Comparison of ENCODE assay signal across 11 mouse cellular contexts in the genomic region with DNA sequence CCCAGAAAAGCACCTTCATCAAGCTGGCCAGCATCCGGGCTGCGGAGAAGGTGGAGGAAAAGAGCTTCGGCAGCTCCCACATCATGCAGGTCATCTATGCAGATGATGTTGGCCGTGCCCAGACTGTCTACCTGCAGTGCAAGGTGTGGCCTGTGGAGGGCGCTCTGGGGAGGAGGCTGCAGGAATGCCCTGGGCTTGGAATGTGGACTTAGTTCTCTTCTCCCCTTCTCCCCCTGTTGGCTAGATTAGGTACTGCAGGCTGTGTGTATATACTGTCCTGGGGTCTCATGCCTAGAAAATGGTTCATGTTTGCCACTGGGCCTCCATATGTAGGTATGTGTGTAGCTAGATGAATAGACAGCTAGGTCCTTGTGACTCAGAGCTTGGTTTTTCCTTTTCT. TPM values are rescaled to one million over a fixed set of nuclear protein-coding genes. Genes with fewer than 3 reads are reported as not detected.
DNase-seq lines count a peak whose midpoint lies in the region; ATAC-seq and TF ChIP-seq lines count a peak whose summit lies in the region.
"Had no signal": no experiment of that assay in that cellular context is flagged by ENCODE, and none has a peak within 500 bp of the region (broad histone marks: within the 10 kb centered on the region; RNA-seq: fewer than 3 reads in every experiment).

No protein-coding gene starts in this region.

- H3K27ac ChIP-seq in kidney, adult 2 months (ENCODE audit: insufficient read depth, low read depth, low read length) = no peak overlapping the region
- no peak overlapping the region for H3K27ac ChIP-seq in kidney, embryonic 16.5 days (ENCODE audit: low read length)
- no peak overlapping the region for H3K27ac ChIP-seq in ES-E14 (ENCODE audit: insufficient read depth, low read depth, low read length, poor library complexity, severe bottlenecking)
- H3K27ac ChIP-seq: embryonic facial prominence, embryonic 15.5 days; stomach, embryonic 15.5 days had no signal

- no peak overlapping the region for H3K4me2 ChIP-seq in kidney, embryonic 16.5 days (replicated peaks; ENCODE audit: low read depth, low read length)
- H3K4me2 ChIP-seq: embryonic facial prominence, embryonic 15.5 days; stomach, embryonic 15.5 days had no signal

- H3K9me3 ChIP-seq in kidney, embryonic 16.5 days (ENCODE audit: low read length) = peaks cover 4% of the 10 kb centered on the region; the same call in 1 of the 2 replicates
- H3K9me3 ChIP-seq in ES-E14 (ENCODE audit: control insufficient read depth, insufficient read depth, low read depth, low read length) = no peaks in the 10 kb centered on the region
- H3K9me3 ChIP-seq: embryonic facial prominence, embryonic 15.5 days; stomach, embryonic 15.5 days had no signal

- DNase-seq in kidney, adult 2 months = no peak
- DNase-seq in 3T3-L1 (ENCODE audit: low read depth, low spot score) (peak; percentile 66), ES-E14 (ENCODE audit: low read depth, low spot score) (peak; percentile 94)
- peak; percentile 74 for DNase-seq in induced T-regulatory cell, adult 2 months (ENCODE audit: low read depth)
- DNase-seq in cerebellum, adult 9-11 months = no peak
- no peak for DNase-seq in heart, adult 8-10 months (ENCODE audit: low spot score)

- H3K4me3 ChIP-seq in kidney, adult 2 months (ENCODE audit: insufficient read depth, low read depth, low read length) = no peak overlapping the region
- H3K4me3 ChIP-seq in kidney, embryonic 16.5 days (ENCODE audit: low read length) = no peak overlapping the region
- no peak overlapping the region for H3K4me3 ChIP-seq in ES-E14 (ENCODE audit: insufficient read depth in 1 of 2, low read depth in 1 of 2, low read length in 2 of 2, poor library complexity in 1 of 2, severe bottlenecking in 1 of 2)
- H3K4me3 ChIP-seq: embryonic facial prominence, embryonic 15.5 days; stomach, embryonic 15.5 days had no signal

- H3K27me3 ChIP-seq in kidney, adult 2 months (replicated peaks; ENCODE audit: control insufficient read depth, insufficient read depth, low read length) = no peaks in the 10 kb centered on the region
- no peaks in the 10 kb centered on the region for H3K27me3 ChIP-seq in kidney, embryonic 16.5 days (ENCODE audit: insufficient read depth, low read length)
- H3K27me3 ChIP-seq: stomach, embryonic 15.5 days had no signal

- no peak overlapping the region for H3K9ac ChIP-seq in kidney, embryonic 16.5 days (replicated peaks; ENCODE audit: low read length)
- H3K9ac ChIP-seq in ES-E14 (ENCODE audit: insufficient read depth, low read depth, low read length, poor library complexity, severe bottlenecking) = no peak overlapping the region
- H3K9ac ChIP-seq: embryonic facial prominence, embryonic 15.5 days; stomach, embryonic 15.5 days had no signal

- no peaks in the 10 kb centered on the region for H3K36me3 ChIP-seq in kidney, adult 2 months (ENCODE audit: control insufficient read depth, insufficient read depth, low read length)
- 0 out of 2 replicates have a peak, but pooled peaks cover 6% of the 10 kb centered on the region for H3K36me3 ChIP-seq in kidney, embryonic 16.5 days (ENCODE audit: insufficient read depth, low read length)
- H3K36me3 ChIP-seq in ES-E14 (ENCODE audit: control insufficient read depth, insufficient read depth, low read length, poor library complexity, severe bottlenecking) = no peaks in the 10 kb centered on the region
- H3K36me3 ChIP-seq: embryonic facial prominence, embryonic 15.5 days; stomach, embryonic 15.5 days had no signal

- TF ChIP-seq CTCF in kidney, adult 2 months (conservative IDR thresholded peaks at IDR 0.05; ENCODE audit: insufficient read depth, insufficient read length, low read depth, low read length) = peak; percentile 25; the same call in 1 of the 2 replicates

- no peak for ATAC-seq in kidney, embryonic 16.5 days (ENCODE audit: low FRiP score, low TSS enrichment)
- ATAC-seq in megakaryocyte, adult 5-6 weeks (ENCODE audit: poor library complexity, severe bottlenecking) = no peak

- WGBS in kidney, adult 2 months = 95% methylated on average over 5 of the region's 5 CpGs
- 92% methylated on average over 5 of the region's 5 CpGs for WGBS in kidney, embryonic 16.5 days

- no peak for TF ChIP-seq POLR2A in kidney, adult 2 months (IDR thresholded peaks at IDR 0.05; ENCODE audit: low read depth, low read length)

- in situ Hi-C loops in ES-E14 (cut with MboI; ENCODE audit: low sequenced_read_pairs in 2 of 2, unreplicated experiment in 2 of 2) = no loop called here

- no peaks in the 10 kb centered on the region; the same call in 1 of the 2 replicates for H3K4me1 ChIP-seq in kidney, adult 2 months (ENCODE audit: control insufficient read depth, insufficient read depth, low read length)
- 0 out of 2 replicates have a peak, but pooled peaks cover 4% of the 10 kb centered on the region for H3K4me1 ChIP-seq in kidney, embryonic 16.5 days (ENCODE audit: insufficient read depth, low read length)
- peaks cover 0 to 37% of the 10 kb centered on the region in 2 experiments; a peak in 2 of 4 replicates for H3K4me1 ChIP-seq in ES-E14 (ENCODE audit: control insufficient read depth in 2 of 2, insufficient read depth in 2 of 2, low read length in 2 of 2, poor library complexity in 1 of 2)

TF ChIP-seq in ES-E14, 5 proteins besides CTCF, POLR2A, EP300 and RAD21:
- TF ChIP-seq HCFC1 (IDR thresholded peaks at IDR 0.05; ENCODE audit: borderline replicate concordance, insufficient read depth, low read length) = peak; percentile 58; the same call in 1 of the 2 replicates
- no peak for TF ChIP-seq MAFK (IDR thresholded peaks at IDR 0.05; ENCODE audit: insufficient read depth, low read depth, low read length)
- 0 out of 2 replicates have a peak, but pooled peaks have one; percentile 26 for TF ChIP-seq ZNF384 (IDR thresholded peaks at IDR 0.05; ENCODE audit: low read depth, low read length)

RNA-seq across cellular contexts. Expression of a gene that starts 11.9 kb away (rescaled TPM):
- 88.9 and 103 TPM in 2 replicates for polyA plus RNA-seq in kidney, adult 2 months (2012; rRNA removed)
- polyA plus RNA-seq in kidney, embryonic 16.5 days (2015; fragmentation: Nextera tagmentation; extraction: Ambion mirVana) = 243 and 245 TPM in 2 replicates
- 168 and 195 TPM in 2 replicates for total RNA-seq in ES-E14 (2012; rRNA removed)
- 94.7 and 103 TPM in 2 replicates for total RNA-seq in megakaryocyte, adult 5-6 weeks (2015)
- total RNA-seq in megakaryocyte, adult 5-6 weeks (2017) = 105 and 117 TPM in 2 replicates
- 10 to 100 TPM; 73.1 to 88.1 (median 78.9) TPM for total RNA-seq in heart, adult 8-10 months (2022)

RNA-seq across cellular contexts. Expression of a gene that starts 20.8 kb away (rescaled TPM):
- 7.6 and 9.1 TPM in 2 replicates for polyA plus RNA-seq in kidney, adult 2 months (2012; rRNA removed)
- polyA plus RNA-seq in kidney, embryonic 16.5 days (2015; fragmentation: Nextera tagmentation; extraction: Ambion mirVana) = 15.9 and 18.5 TPM in 2 replicates
- 17.4 and 21.7 TPM in 2 replicates for total RNA-seq in ES-E14 (2012; rRNA removed)
- total RNA-seq in megakaryocyte, adult 5-6 weeks (2015) = 36.2 and 40.9 TPM in 2 replicates
- total RNA-seq in megakaryocyte, adult 5-6 weeks (2017) = 26.0 and 33.8 TPM in 2 replicates
- total RNA-seq in heart, adult 8-10 months (2022) = 1 to 10 TPM; 6.6 to 7.6 (median 6.9) TPM

RNA-seq across cellular contexts. Expression of a gene that starts 31.4 kb away (rescaled TPM):
- polyA plus RNA-seq in kidney, adult 2 months (2012; rRNA removed) = 18.4 and 19.9 TPM in 2 replicates
- 39.5 and 40.2 TPM in 2 replicates for polyA plus RNA-seq in kidney, embryonic 16.5 days (2015; fragmentation: Nextera tagmentation; extraction: Ambion mirVana)
- total RNA-seq in ES-E14 (2012; rRNA removed) = 74.7 and 89.7 TPM in 2 replicates
- 12.3 and 16.0 TPM in 2 replicates for total RNA-seq in megakaryocyte, adult 5-6 weeks (2015)
- 40.9 and 58.5 TPM in 2 replicates for total RNA-seq in megakaryocyte, adult 5-6 weeks (2017)
- 1 to 10 TPM; 5.4 to 6.9 (median 6.0) TPM for total RNA-seq in heart, adult 8-10 months (2022)

RNA-seq across cellular contexts. Expression of a gene that starts 31.4 kb away (rescaled TPM):
- 11.1 and 11.8 TPM in 2 replicates for polyA plus RNA-seq in kidney, adult 2 months (2012; rRNA removed)
- 19.3 and 20.2 TPM in 2 replicates for polyA plus RNA-seq in kidney, embryonic 16.5 days (2015; fragmentation: Nextera tagmentation; extraction: Ambion mirVana)
- 11.3 and 13.3 TPM in 2 replicates for total RNA-seq in ES-E14 (2012; rRNA removed)
- total RNA-seq in megakaryocyte, adult 5-6 weeks (2015) = 14.0 and 19.8 TPM in 2 replicates
- 11.2 and 15.2 TPM in 2 replicates for total RNA-seq in megakaryocyte, adult 5-6 weeks (2017)
- total RNA-seq in heart, adult 8-10 months (2022) = 1 to 10 TPM; 4.0 to 5.4 (median 4.6) TPM

RNA-seq across cellular contexts. Expression of a gene that starts 50.2 kb away (rescaled TPM):
- 0.52 and 0.96 TPM in 2 replicates for polyA plus RNA-seq in kidney, adult 2 months (2012; rRNA removed)
- 2.2 and 3.6 TPM in 2 replicates for polyA plus RNA-seq in kidney, embryonic 16.5 days (2015; fragmentation: Nextera tagmentation; extraction: Ambion mirVana)
- 2.2 and 5.1 TPM in 2 replicates for total RNA-seq in ES-E14 (2012; rRNA removed)
- not detected in 2 replicates for total RNA-seq in megakaryocyte, adult 5-6 weeks (2015)
- not detected in 2 replicates for total RNA-seq in megakaryocyte, adult 5-6 weeks (2017)
- not detected for total RNA-seq in heart, adult 8-10 months (2022)
- polyA plus RNA-seq: liver, embryonic 16.5 days had no signal

Comparison
In these comparisons a context has a peak if more than half of its experiments do, and no peak if none do; other contexts are left out.
1. DNase-seq: peak in 3T3-L1 (single experiment), ES-E14 (single experiment) and induced T-regulatory cell, adult 2 months (single experiment); none in kidney, adult 2 months (single experiment), cerebellum, adult 9-11 months (single experiment) and heart, adult 8-10 months (single experiment).